Mouse (Mus musculus) stomach, embryonic 16.5 days (tissue): ENCODE measurements around the gene Nt5c2. TPM values are rescaled to one million over a fixed set of nuclear protein-coding genes. Genes with fewer than 3 reads are reported as not detected.

Source experiments
- ATAC-seq: fragments of 200-750 bp; cut with Nextera tagmentation; 2 replicates; pipeline ENCODE4 v1.8.0; 2017; ENCODE audit warnings: moderate number of reproducible peaks, moderate TSS enrichment; ENCODE audit not compliant: insufficient read depth, low FRiP score
- H3K27ac ChIP-seq: fragments of 300-500 bp; sonication (generic); 2 replicates; pipeline ENCODE4 v1.5.1; 2014; ENCODE audit warnings: low read length
- H3K27me3 ChIP-seq: fragments of 300-500 bp; sonication (generic); 2 replicates; pipeline ENCODE4 v1.6.1; 2014; ENCODE audit warnings: low read length, control low read depth, mixed read lengths; ENCODE audit not compliant: control insufficient read depth, insufficient read depth
- H3K36me3 ChIP-seq: fragments of 300-500 bp; sonication (generic); 2 replicates; pipeline ENCODE4 v1.6.1; 2014; ENCODE audit warnings: low read length; ENCODE audit not compliant: control insufficient read depth, insufficient read depth
- H3K4me1 ChIP-seq: fragments of 300-500 bp; sonication (generic); 2 replicates; pipeline ENCODE4 v1.6.1; 2014; ENCODE audit warnings: low read length, control low read depth, mixed read lengths; ENCODE audit not compliant: control insufficient read depth, insufficient read depth
- H3K4me2 ChIP-seq: fragments of 300-500 bp; sonication (generic); 2 replicates; pipeline ENCODE4 v1.6.1; 2014; ENCODE audit warnings: low read depth, low read length, mixed read lengths
- H3K4me3 ChIP-seq: fragments of 300-500 bp; sonication (generic); replicated peaks from 2 replicates; pipeline ENCODE4 v1.5.1; 2014; ENCODE audit warnings: mild to moderate bottlenecking, low read length
- H3K9ac ChIP-seq: fragments of 300-500 bp; sonication (generic); 2 replicates; pipeline ENCODE4 v1.6.1; 2014; ENCODE audit warnings: low read length
- H3K9me3 ChIP-seq: fragments of 300-500 bp; sonication (generic); replicated peaks from 2 replicates; pipeline ENCODE4 v1.6.1; 2016; ENCODE audit warnings: low read length, control low read depth; ENCODE audit not compliant: control insufficient read depth
- WGBS: fragments of 180-500 bp; shearing (Covaris S2); extraction: QIAGEN DNeasy Blood & Tissue Kit; methylation state at CpG from one replicate; pipeline ENCODE4 v1.1.7; 2014; 5-methylcytosine and 5-hydroxymethylcytosine counted together
- polyA plus RNA-seq: library from polyadenylated mRNA; unstranded; fragments of >200 nt; fragmentation: Nextera tagmentation; extraction: Ambion mirVana; gene quantifications from 2 replicates; pipeline ENCODE4 v1.2.1, GENCODE M21; 2015

The Nt5c2 gene
- polyA plus RNA-seq, 1 experiment from 2014 or later = 91.2 TPM

GRCm38 (mm10) chr19:46969286-46969985 is 45.5 kb downstream of the Nt5c2 start:
- no peaks in the 10 kb centered on the region for H3K27me3 ChIP-seq
- no peak overlapping the region for H3K9ac ChIP-seq
- no peak overlapping the region for H3K4me3 ChIP-seq
- H3K36me3 ChIP-seq = no peaks in the 10 kb centered on the region
- H3K27ac ChIP-seq = peak overlapping the region; percentile 56
- no peak for ATAC-seq
- 61% methylated on average over 22 of the region's 22 CpGs for WGBS
- H3K4me2 ChIP-seq = 0 out of 2 replicates have a peak overlapping the region, but pooled peaks have one; percentile 4
- H3K4me1 ChIP-seq = peaks cover 17% of the 10 kb centered on the region
- H3K9me3 ChIP-seq = no peaks in the 10 kb centered on the region

GRCm38 (mm10) chr19:46968833-46969232 is 46.1 kb downstream of the Nt5c2 start:
- Histone ChIP-seq H3K4me1 (peaks cover 17% of the 10 kb centered on the region), H3K4me3 (no peak overlapping the region), H3K36me3 (no peaks in the 10 kb centered on the region), H3K9me3 (no peaks in the 10 kb centered on the region), H3K9ac (no peak overlapping the region), H3K27ac (no peak overlapping the region), H3K4me2 (no peak overlapping the region), H3K27me3 (no peaks in the 10 kb centered on the region)
- no peak for ATAC-seq
- 80% methylated on average over 5 of the region's 5 CpGs for WGBS

GRCm38 (mm10) chr19:46967861-46968260 is 47.1 kb downstream of the Nt5c2 start:
- no peaks in the 10 kb centered on the region for H3K36me3 ChIP-seq
- 58% methylated on average over 4 of the region's 4 CpGs for WGBS

GRCm38 (mm10) chr19:46966330-46966729 is 48.6 kb downstream of the Nt5c2 start:
- 87% methylated on average over 6 of the region's 6 CpGs for WGBS
- H3K4me3 ChIP-seq = no peak overlapping the region
- H3K4me1 ChIP-seq = peaks cover 26% of the 10 kb centered on the region
- no peak overlapping the region for H3K27ac ChIP-seq
- no peak overlapping the region for H3K9ac ChIP-seq
- H3K4me2 ChIP-seq = no peak overlapping the region
- H3K36me3 ChIP-seq = no peaks in the 10 kb centered on the region
- H3K9me3 ChIP-seq = no peaks in the 10 kb centered on the region
- no peak for ATAC-seq
- no peaks in the 10 kb centered on the region for H3K27me3 ChIP-seq

More at GRCm38 (mm10) chr19:46967861-46968260, 47.1 kb downstream of the Nt5c2 start:
- Histone ChIP-seq H3K27ac (no peak overlapping the region), H3K27me3 (no peaks in the 10 kb centered on the region), H3K9ac (no peak overlapping the region), H3K4me1 (peaks cover 21% of the 10 kb centered on the region), H3K4me2 (no peak overlapping the region), H3K4me3 (no peak overlapping the region), H3K9me3 (no peaks in the 10 kb centered on the region)
- no peak for ATAC-seq

GRCm38 (mm10) chr19:46965496-46965895 is 49.5 kb downstream of the Nt5c2 start:
- Histone ChIP-seq H3K4me2 (no peak overlapping the region), H3K9me3 (no peaks in the 10 kb centered on the region), H3K27ac (no peak overlapping the region), H3K27me3 (no peaks in the 10 kb centered on the region), H3K4me3 (no peak overlapping the region), H3K9ac (no peak overlapping the region), H3K4me1 (peaks cover 30% of the 10 kb centered on the region), H3K36me3 (no peaks in the 10 kb centered on the region)
- no peak for ATAC-seq

- Histone ChIP-seq H3K27me3 (no peaks in the 10 kb centered on the region), H3K9me3 (no peaks in the 10 kb centered on the region), H3K4me1 (peaks cover 24% of the 10 kb centered on the region), H3K36me3 (no peaks in the 10 kb centered on the region), H3K27ac (no peak overlapping the region), H3K4me3 (no peak overlapping the region), H3K9ac (no peak overlapping the region; the same call in 1 of the 2 replicates), H3K4me2 (no peak overlapping the region)
- ATAC-seq = no peak
- 55% methylated on average over 9 of the region's 9 CpGs for WGBS
These were observed 50.6 kb downstream of the Nt5c2 start for GRCm38 (mm10) chr19:46964353-46964752.

- H3K4me3 ChIP-seq = no peak overlapping the region
- H3K27me3 ChIP-seq = no peaks in the 10 kb centered on the region
- no peak overlapping the region for H3K9ac ChIP-seq
- H3K36me3 ChIP-seq = no peaks in the 10 kb centered on the region
- H3K27ac ChIP-seq = no peak overlapping the region
- no peaks in the 10 kb centered on the region for H3K9me3 ChIP-seq
- H3K4me1 ChIP-seq = peaks cover 23% of the 10 kb centered on the region
- ATAC-seq = no peak
- no peak overlapping the region for H3K4me2 ChIP-seq
These were observed 51.5 kb downstream of the Nt5c2 start for GRCm38 (mm10) chr19:46963440-46963839.

GRCm38 (mm10) chr19:46962841-46963240 is 52.1 kb downstream of the Nt5c2 start:
- Histone ChIP-seq H3K4me1 (peaks cover 28% of the 10 kb centered on the region), H3K4me2 (peak overlapping the region; percentile 63), H3K27ac (peak overlapping the region; percentile 97), H3K27me3 (no peaks in the 10 kb centered on the region), H3K9me3 (no peaks in the 10 kb centered on the region), H3K9ac (no peak overlapping the region; the same call in 1 of the 2 replicates), H3K36me3 (no peaks in the 10 kb centered on the region), H3K4me3 (peak overlapping the region; percentile 83)
- no peak for ATAC-seq
- WGBS = 15% methylated on average over 7 of the region's 7 CpGs

GRCm38 (mm10) chr19:46962171-46962772 is 52.7 kb downstream of the Nt5c2 start:
- ATAC-seq = peak; percentile 93
- H3K27me3 ChIP-seq = no peaks in the 10 kb centered on the region
- H3K27ac ChIP-seq = peak overlapping the region; percentile 97
- peak overlapping the region; percentile 83 for H3K4me3 ChIP-seq
- WGBS = under 1% methylated on average over 44 of the region's 54 CpGs
- H3K36me3 ChIP-seq = no peaks in the 10 kb centered on the region
- H3K4me1 ChIP-seq = peaks cover 34% of the 10 kb centered on the region
- peak overlapping the region; percentile 97 for H3K9ac ChIP-seq
- H3K9me3 ChIP-seq = no peaks in the 10 kb centered on the region
- peak overlapping the region; percentile 63 for H3K4me2 ChIP-seq
